Mouse (Mus musculus) stomach, postnatal 0 days (tissue): Measurements from ENCODE around the gene Aqp9. TPM values are rescaled to one million over a fixed set of nuclear protein-coding genes. Genes with fewer than 3 reads are reported as not detected.

Experiments used
- ATAC-seq: fragments of 200-750 bp; cut with Nextera tagmentation; 2 replicates; pipeline ENCODE4 v1.8.0; 2017; ENCODE audit not compliant: low FRiP score, low TSS enrichment
- DNase-seq: peaks from one replicate; pipeline ENCODE4 v3.0.0-alpha.2; 2016; ENCODE audit warnings: low spot score
- H3K27ac ChIP-seq: fragments of 300-500 bp; sonication (generic); replicated peaks from 2 replicates; pipeline ENCODE4 v1.5.1; 2014; ENCODE audit warnings: mild to moderate bottlenecking, control low read depth
- H3K27me3 ChIP-seq: fragments of 300-500 bp; sonication (generic); 2 replicates; pipeline ENCODE4 v1.6.1; 2014; ENCODE audit warnings: low read length; ENCODE audit not compliant: control insufficient read depth, insufficient read depth
- H3K36me3 ChIP-seq: fragments of 300-500 bp; sonication (generic); 2 replicates; pipeline ENCODE4 v1.6.1; 2014; ENCODE audit warnings: low read length, mixed read lengths; ENCODE audit not compliant: control insufficient read depth, insufficient read depth
- H3K4me1 ChIP-seq: fragments of 300-500 bp; sonication (generic); replicated peaks from 2 replicates; pipeline ENCODE4 v1.6.1; 2014; ENCODE audit warnings: antibody characterized with exemption; ENCODE audit not compliant: control insufficient read depth, insufficient read depth
- H3K4me2 ChIP-seq: fragments of 300-500 bp; sonication (generic); replicated peaks from 2 replicates; pipeline ENCODE4 v1.6.1; 2014; ENCODE audit warnings: low read depth, mild to moderate bottlenecking, control low read depth, moderate library complexity
- H3K4me3 ChIP-seq: fragments of 300-500 bp; sonication (generic); 2 replicates; pipeline ENCODE4 v1.5.1; 2014; ENCODE audit warnings: low read depth, low read length, control low read depth
- H3K9ac ChIP-seq: fragments of 300-500 bp; sonication (generic); 2 replicates; pipeline ENCODE4 v1.6.1; 2014; ENCODE audit warnings: mild to moderate bottlenecking, low read length, control low read depth, mixed read lengths
- H3K9me3 ChIP-seq: fragments of 300-500 bp; sonication (generic); 2 replicates; pipeline ENCODE4 v1.6.1; 2016; ENCODE audit warnings: low read length; ENCODE audit not compliant: control insufficient read depth
- CTCF ChIP-seq: IDR thresholded peaks from 2 replicates; pipeline ENCODE4 v1.5.1; 2016; ENCODE audit warnings: antibody characterized with exemption, low read depth, mild to moderate bottlenecking, moderate library complexity
- EP300 ChIP-seq: optimal IDR thresholded peaks from 2 replicates; pipeline ENCODE3; 2016; ENCODE audit warnings: antibody characterized with exemption
- WGBS: fragments of 180-500 bp; shearing (Covaris S2); extraction: QIAGEN DNeasy Blood & Tissue Kit; methylation state at CpG from one replicate; pipeline ENCODE4 v1.1.7; 2014; 5-methylcytosine and 5-hydroxymethylcytosine counted together
- polyA plus RNA-seq: library from polyadenylated mRNA; unstranded; fragments of >200 nt; fragmentation: Nextera tagmentation; extraction: Ambion mirVana; gene quantifications from 2 replicates; pipeline ENCODE4 v1.2.1, GENCODE M21; 2015

Aqp9 gene
- polyA plus RNA-seq, result 2.1 and 2.8 TPM in 2 replicates

DNA sequence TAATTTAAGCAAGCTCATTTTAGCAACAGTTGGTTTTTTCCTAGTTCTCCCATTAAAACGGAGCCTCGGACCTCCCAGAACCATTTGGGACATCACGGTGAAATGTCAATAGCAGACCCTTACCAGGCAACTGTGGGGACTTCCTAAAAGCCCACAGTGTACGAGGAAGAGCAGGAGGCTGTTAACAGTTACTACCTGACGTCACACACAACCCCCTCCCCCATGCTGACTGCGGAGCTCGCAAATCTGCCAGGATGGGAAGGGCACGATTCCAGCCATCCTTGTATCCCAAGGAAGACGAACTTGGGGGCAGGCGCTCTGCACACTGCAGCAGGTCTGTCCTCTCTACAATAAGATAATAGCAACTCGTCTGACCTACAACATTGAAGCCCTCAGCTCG lies at the start of gene Aqp9:
TSS of gene Aqp9 (minus strand) at position 172 of the 400 bp plus-strand sequence.
- H3K9ac ChIP-seq, result no peak within 1 kb of the TSS
- H3K36me3 ChIP-seq, result no peaks in the 10 kb centered on the region
- no peaks in the 10 kb centered on the region for H3K9me3 ChIP-seq
- TF ChIP-seq EP300, result no peak
- no peak within 1 kb of the TSS for H3K27ac ChIP-seq
- WGBS, result 36% methylated on average over 12 of the region's 12 CpGs
- H3K4me3 ChIP-seq, result no peak within 1 kb of the TSS
- H3K4me1 ChIP-seq, result 0 out of 2 replicates have a peak, but pooled peaks cover 6% of the 10 kb centered on the region
- H3K4me2 ChIP-seq, result no peak within 1 kb of the TSS
- DNase-seq (peak; percentile 13), ATAC-seq (no peak)
- no peaks in the 10 kb centered on the region for H3K27me3 ChIP-seq

DNA sequence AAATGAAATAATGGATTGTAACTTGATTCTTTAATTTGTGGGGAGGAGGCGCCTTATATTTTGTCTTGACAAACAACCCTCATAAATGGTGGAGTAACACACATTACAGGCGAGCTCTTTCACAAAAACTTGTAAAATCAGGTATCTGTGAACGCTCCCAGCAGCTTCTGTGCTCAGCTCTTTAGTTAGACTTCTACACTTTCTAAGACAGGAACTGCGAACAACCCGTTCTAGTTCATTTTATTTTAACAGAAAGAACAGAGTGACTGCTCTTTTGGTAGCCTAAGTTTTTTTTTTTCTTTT lies 49.3 kb upstream of the Aqp9 start:
- peak overlapping the region; percentile 53 for H3K4me3 ChIP-seq
- 52% methylated on average over 5 of the region's 5 CpGs for WGBS
- H3K36me3 ChIP-seq, result no peaks in the 10 kb centered on the region
- TF ChIP-seq CTCF (no peak), EP300 (no peak)
- peak overlapping the region; percentile 18; the same call in 1 of the 2 replicates for H3K4me2 ChIP-seq
- no peak overlapping the region for H3K27ac ChIP-seq
- DNase-seq (no peak), ATAC-seq (no peak)
- no peaks in the 10 kb centered on the region for H3K9me3 ChIP-seq
- H3K9ac ChIP-seq, result no peak overlapping the region
- no peaks in the 10 kb centered on the region; the same call in 1 of the 2 replicates for H3K27me3 ChIP-seq
- no peaks in the 10 kb centered on the region for H3K4me1 ChIP-seq

DNA sequence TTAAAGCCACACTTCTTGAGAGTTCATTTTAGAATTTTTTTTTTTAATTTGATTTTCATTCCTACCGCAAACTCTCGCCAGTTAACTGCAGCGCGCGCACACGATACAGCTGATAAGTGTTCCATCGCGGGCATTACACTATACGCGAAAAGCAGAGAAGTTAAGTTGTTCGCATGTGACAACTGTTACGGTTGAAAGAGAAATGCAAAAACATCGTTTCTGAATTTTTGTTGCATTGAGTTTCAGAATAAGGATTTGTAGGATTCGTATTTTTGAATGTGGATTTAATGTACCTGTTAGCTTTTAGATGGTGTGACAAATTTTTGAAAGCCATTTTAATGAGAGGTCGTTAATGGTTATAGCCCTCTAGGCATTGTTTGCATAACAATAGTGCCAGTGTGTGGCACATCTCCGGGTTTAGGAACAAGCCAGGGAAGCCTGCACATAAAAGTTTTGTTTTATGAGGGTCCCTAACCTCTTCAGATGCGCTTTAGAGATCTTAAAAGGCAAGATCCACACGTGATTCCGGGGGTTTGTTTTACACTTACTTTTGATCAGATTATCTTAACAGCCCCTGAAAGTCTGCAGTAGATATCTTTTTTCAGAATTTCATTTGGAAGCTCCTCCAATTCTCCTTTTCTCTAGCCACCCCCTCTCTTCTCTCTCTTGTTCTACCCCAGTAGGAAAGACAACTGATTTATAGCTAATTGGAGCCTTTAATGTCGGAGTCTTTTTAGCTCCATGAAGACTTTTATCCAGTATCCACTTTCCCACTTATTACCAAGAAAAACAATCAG lies 48.7 kb upstream of the Aqp9 start:
- Histone ChIP-seq H3K4me2 (peak overlapping the region; percentile 70), H3K4me3 (peak overlapping the region; percentile 53), H3K36me3 (no peaks in the 10 kb centered on the region), H3K9me3 (no peaks in the 10 kb centered on the region), H3K27ac (no peak overlapping the region), H3K27me3 (no peaks in the 10 kb centered on the region; the same call in 1 of the 2 replicates), H3K9ac (no peak overlapping the region; the same call in 1 of the 2 replicates), H3K4me1 (no peaks in the 10 kb centered on the region)
- WGBS, result 26% methylated on average over 20 of the region's 20 CpGs
- no peak for DNase-seq
- TF ChIP-seq EP300 (no peak), CTCF (no peak)
- no peak for ATAC-seq

DNA sequence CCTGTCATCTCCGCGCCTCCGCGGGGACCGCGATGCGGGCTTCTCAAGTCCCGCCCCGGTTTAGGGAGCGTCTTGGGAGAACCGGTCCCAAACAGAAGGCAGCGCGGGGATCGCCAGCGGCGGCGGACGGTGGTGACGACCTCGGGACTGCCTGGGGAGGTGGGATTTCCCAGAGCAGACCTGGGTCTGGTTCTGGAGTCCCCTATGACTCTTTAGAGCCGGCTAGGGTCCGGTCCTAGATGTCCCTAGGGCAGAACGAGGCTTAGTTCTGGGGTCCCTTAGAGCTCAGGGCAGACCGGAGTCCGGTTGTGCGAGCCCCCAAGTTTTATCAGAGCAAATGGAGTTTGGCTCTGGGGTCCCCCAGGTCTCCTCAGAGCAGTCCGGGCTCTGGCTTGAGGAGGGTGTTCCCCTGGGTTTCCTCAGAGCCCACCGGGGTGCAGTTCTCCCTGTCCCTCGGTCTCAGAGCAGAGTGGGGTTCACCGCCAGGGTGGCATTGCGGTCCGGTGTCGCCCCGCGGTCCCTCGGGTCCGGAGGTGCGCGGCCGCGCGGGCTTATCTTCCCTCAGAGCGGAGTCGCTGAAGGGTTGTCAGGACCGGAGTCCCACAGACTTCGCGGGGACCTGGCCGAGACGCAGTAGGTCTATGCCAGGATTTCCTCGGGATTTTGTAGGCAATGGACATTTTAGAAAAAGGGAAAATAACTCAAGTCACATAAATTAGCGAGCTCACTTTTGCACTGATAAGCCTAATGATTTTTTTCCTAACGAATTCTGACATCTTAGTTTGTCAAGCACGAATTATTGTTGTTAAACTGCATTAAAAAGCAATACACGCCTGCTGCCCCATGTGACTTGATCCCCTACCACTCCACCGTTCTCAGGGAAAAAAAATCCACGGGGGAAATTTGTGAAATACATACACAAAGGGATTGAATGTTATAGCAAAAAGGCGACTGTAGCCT lies 47.8 kb upstream of the Aqp9 start:
- H3K4me1 ChIP-seq, result no peaks in the 10 kb centered on the region
- H3K9ac ChIP-seq, result peak overlapping the region; percentile 70
- peak; percentile 61 for ATAC-seq
- H3K4me2 ChIP-seq, result peak overlapping the region; percentile 70
- 2% methylated on average over 57 of the region's 57 CpGs for WGBS
- peak; percentile 39 for DNase-seq
- no peaks in the 10 kb centered on the region; the same call in 1 of the 2 replicates for H3K27me3 ChIP-seq
- no peak overlapping the region for H3K27ac ChIP-seq
- H3K36me3 ChIP-seq, result no peaks in the 10 kb centered on the region
- peak overlapping the region; percentile 53 for H3K4me3 ChIP-seq
- H3K9me3 ChIP-seq, result no peaks in the 10 kb centered on the region
- TF ChIP-seq CTCF (no peak), EP300 (no peak)

DNA sequence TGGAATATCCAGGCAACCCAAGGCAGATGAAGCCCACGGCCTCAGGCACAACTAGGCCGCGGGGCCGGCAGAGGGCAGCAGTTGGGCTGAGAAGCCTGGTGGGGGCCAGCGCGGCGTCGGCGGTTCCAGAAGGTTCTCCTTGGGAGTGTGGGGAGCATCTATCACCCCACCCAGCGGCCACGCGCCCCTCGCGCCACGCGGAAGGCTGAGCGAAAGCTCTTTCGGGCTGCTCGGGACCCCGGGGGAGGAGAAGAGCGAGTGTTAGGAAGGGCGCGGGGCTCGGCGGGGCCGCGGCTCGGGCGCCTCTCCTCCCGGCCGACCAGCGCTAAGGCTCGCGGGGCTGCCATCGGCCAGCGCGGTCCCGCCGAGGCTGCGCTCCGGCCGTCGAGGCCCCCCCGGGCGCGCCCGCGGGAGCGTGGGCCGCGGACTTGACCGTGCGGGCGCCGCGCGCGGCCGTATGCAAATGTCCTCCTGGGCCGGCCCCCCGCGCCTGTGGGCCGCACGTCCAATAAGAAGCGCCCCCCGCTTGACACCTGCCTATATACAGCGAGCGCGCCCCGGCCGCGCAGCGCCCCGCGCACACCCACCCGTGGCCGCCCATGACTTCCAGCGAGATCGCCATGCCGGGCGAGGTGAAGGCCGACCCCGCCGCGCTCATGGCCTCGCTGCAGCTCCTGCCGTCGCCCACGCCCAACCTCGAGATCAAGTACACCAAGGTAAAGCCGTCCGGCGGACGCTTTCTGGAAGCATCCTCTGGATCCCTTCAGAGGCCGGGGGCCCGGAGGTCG lies 47.0 kb upstream of the Aqp9 start, which contains the start of gene Aldh1a2:
TSS of gene Aldh1a2 (plus strand) at position 542 of the 788 bp plus-strand sequence.
- Histone ChIP-seq H3K9ac (peak within 1 kb of the TSS; percentile 70), H3K27me3 (no peaks in the 10 kb centered on the region; the same call in 1 of the 2 replicates)

More for the DNA sequence above, 47.0 kb upstream of the Aqp9 start, which contains the start of gene Aldh1a2:
- DNase-seq (peak; percentile 81), ATAC-seq (peak; percentile 89)
- H3K9me3 ChIP-seq, result no peaks in the 10 kb centered on the region
- H3K4me1 ChIP-seq, result no peaks in the 10 kb centered on the region
- WGBS, result 2% methylated on average over 66 of the region's 97 CpGs
- H3K4me3 ChIP-seq, result peak within 1 kb of the TSS; percentile 53
- TF ChIP-seq EP300, result no peak
- TF ChIP-seq CTCF, result peak; percentile 84
- no peaks in the 10 kb centered on the region for H3K36me3 ChIP-seq
- H3K27ac ChIP-seq, result no peak within 1 kb of the TSS; the same call in 1 of the 2 replicates
- peak within 1 kb of the TSS; percentile 70 for H3K4me2 ChIP-seq
